Mouse (Mus musculus): Measurements from ENCODE around the gene Ttll2. TPM values are rescaled to one million over a fixed set of nuclear protein-coding genes. Genes with fewer than 3 reads are reported as not detected.
A peak's percentile ranks its signal among the peaks of the same experiment; 100 is the strongest.
"Not testable (repeated sequence)": the region's sequence is repeated elsewhere in the genome, so short reads cannot be mapped to it uniquely, and the experiment has no call there.

Gene Ttll2
- not detected in 2 replicates for polyA plus RNA-seq (2015; fragmentation: Nextera tagmentation; extraction: Ambion mirVana)

DNA sequence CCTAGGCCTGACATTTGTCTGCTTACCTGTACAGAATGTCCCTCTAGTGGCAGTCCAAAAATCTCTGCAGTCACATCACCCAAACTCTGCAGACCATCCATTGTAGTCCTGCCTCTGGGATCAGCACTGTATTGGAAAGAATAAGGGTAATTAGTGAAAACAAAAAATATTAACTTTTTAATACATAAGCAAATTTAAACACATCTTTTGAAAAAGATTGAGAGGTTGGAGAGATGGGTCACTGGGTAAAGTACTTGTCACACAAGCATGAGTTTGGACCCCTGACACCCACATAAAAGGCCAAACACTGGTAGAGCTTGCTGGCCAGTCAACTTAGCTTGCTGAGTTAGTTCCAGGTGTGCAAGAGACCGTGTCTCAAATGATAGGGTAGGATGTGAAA is at the start of gene Ttll2:
Gene Ttll2 (minus strand): TSS at position 101 of the 400 bp plus-strand sequence.
- H3K27ac ChIP-seq; H3K9ac ChIP-seq; H3K27me3 ChIP-seq; H3K36me3 ChIP-seq; H3K4me1 ChIP-seq; ATAC-seq (ENCODE audit: insufficient number of reproducible peaks, insufficient read depth, low FRiP score, low TSS enrichment, low read depth); H3K4me3 ChIP-seq; H3K4me2 ChIP-seq; H3K9me3 ChIP-seq: not testable (repeated sequence)
- WGBS, result 100% methylated on average over 1 of the region's 1 CpGs

DNA sequence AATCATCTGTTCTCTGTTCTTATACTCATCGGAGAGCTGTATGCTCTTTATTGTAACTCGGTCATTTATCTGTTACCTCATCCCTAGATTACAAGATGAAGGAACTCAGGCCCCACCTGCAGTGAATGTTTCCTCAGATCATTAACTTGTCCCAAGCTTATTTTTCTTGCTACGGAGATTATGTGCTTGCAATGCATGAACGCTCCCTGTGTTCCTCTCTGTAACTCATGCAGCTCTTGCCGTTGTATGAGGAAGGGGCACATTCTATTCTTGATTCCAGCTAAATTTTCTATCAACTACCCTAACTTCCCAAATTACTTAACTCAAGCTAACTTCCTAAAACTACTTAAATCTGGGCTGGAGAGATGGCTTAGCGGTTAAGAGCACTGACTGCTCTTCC is 47.3 kb upstream of the Ttll2 start:
- H3K36me3 ChIP-seq; H3K27ac ChIP-seq; H3K4me1 ChIP-seq; H3K27me3 ChIP-seq; H3K4me3 ChIP-seq; ATAC-seq (ENCODE audit: insufficient number of reproducible peaks, insufficient read depth, low FRiP score, low TSS enrichment, low read depth); H3K4me2 ChIP-seq; H3K9me3 ChIP-seq; H3K9ac ChIP-seq: not testable (repeated sequence)
- WGBS, result 77% methylated on average over 6 of the region's 6 CpGs

DNA sequence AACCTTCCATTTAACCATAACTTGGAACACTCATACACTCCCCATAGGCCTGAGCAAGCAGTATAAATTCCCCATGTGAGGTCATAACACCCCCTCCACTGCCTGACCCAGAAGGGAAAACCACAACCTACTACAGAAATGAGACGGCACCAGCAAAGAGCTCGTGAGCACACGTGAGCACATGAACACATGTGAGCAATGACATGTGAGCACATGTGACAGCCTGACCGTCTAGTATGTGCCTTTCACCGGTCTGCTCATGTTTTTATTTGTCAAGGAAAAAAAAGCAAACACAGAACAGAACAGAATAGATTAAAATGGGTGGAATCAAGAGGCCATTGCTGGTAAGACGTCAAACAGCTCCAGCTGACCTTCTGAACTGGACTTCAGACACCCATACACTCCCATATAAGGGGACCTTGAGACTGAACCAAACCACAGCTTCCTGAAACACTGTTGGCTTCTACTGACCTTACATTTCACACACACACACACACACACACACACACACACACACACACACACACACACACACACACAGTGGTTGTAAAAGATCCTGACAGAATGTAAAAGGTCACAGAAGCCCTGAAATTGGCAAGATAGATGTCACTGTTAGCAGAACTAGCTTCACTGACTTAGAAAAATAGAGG is 45.8 kb upstream of the Ttll2 start:
- 86% methylated on average over 6 of the region's 6 CpGs for WGBS
- H3K4me1 ChIP-seq; H3K9me3 ChIP-seq; H3K4me3 ChIP-seq; H3K27me3 ChIP-seq; H3K36me3 ChIP-seq; H3K9ac ChIP-seq; ATAC-seq (ENCODE audit: insufficient number of reproducible peaks, insufficient read depth, low FRiP score, low TSS enrichment, low read depth); H3K4me2 ChIP-seq; H3K27ac ChIP-seq: not testable (repeated sequence)

DNA sequence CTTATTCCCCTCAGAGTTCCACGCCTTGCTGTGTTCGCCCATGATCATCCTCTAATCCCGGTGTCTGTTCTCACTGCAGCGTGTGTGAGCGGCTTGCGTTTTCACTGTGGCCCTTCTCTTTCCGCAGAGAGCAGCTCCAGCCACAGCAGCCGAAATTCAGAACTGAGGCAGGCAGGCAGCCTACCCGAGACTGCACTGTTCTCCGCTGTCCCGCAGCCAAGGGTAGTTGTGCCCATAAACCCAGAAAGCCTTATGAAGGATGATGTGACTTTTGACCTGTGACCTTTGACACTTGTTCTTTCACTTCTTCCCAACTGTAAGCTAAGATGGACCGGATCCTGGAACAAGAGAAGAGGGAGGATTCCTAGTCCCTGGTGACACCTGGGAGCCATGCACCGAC is 44.6 kb upstream of the Ttll2 start:
- not testable (repeated sequence) for H3K9ac ChIP-seq; H3K4me3 ChIP-seq; ATAC-seq (ENCODE audit: insufficient number of reproducible peaks, insufficient read depth, low FRiP score, low TSS enrichment, low read depth); H3K9me3 ChIP-seq; H3K4me1 ChIP-seq; H3K27me3 ChIP-seq; H3K4me2 ChIP-seq; H3K36me3 ChIP-seq; H3K27ac ChIP-seq
- 87% methylated on average over 13 of the region's 13 CpGs for WGBS

DNA sequence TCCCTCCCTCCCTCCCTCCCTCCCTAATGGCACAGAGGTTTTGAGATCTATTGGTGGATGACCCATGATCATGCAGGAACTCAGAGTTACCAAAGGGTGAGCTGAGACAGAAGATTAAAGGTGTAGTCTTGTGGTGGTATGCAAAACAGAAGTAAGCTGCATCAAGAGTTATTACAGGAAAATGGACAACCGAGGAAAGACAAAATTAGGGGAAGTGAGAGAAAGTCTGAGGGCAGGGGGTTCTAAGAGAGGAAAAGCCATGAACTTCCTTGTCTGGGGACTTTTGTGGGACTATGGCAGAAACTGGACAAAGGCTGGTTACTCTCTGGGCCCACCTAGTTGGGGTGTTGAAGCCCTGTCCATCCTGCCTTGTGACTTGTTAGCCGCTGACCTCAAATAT is 43.8 kb upstream of the Ttll2 start:
- ATAC-seq (ENCODE audit: insufficient number of reproducible peaks, insufficient read depth, low FRiP score, low TSS enrichment, low read depth); H3K36me3 ChIP-seq; H3K27ac ChIP-seq; H3K9ac ChIP-seq; H3K4me2 ChIP-seq; H3K4me1 ChIP-seq; H3K27me3 ChIP-seq; H3K9me3 ChIP-seq; H3K4me3 ChIP-seq: not testable (repeated sequence)
- WGBS, result no CpG with 5 or more reads among the region's 2 CpGs

DNA sequence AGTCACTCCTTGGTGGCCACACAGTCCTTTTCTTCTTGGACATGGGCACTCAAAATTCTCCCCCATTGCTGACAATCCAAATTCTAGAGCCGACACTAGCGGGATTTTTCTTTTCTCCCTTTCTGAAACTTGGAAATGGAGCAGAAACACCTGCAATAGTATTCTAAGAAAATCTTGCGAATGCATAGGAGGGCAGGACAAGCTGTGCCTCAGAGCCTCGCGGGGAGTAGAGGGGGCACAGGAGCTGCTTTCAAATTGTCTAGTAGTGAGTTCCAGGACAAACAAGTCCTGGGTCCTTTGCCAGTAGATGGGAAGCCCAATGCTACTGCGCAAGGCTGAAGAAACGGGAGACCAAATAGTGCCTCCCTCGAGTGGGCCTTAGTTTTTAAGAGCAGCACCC is 43.2 kb upstream of the Ttll2 start:
- WGBS, result 92% methylated on average over 8 of the region's 8 CpGs
- not testable (repeated sequence) for H3K4me2 ChIP-seq; H3K4me1 ChIP-seq; H3K27me3 ChIP-seq; H3K9me3 ChIP-seq; H3K36me3 ChIP-seq; H3K27ac ChIP-seq; H3K4me3 ChIP-seq; ATAC-seq (ENCODE audit: insufficient number of reproducible peaks, insufficient read depth, low FRiP score, low TSS enrichment, low read depth); H3K9ac ChIP-seq

DNA sequence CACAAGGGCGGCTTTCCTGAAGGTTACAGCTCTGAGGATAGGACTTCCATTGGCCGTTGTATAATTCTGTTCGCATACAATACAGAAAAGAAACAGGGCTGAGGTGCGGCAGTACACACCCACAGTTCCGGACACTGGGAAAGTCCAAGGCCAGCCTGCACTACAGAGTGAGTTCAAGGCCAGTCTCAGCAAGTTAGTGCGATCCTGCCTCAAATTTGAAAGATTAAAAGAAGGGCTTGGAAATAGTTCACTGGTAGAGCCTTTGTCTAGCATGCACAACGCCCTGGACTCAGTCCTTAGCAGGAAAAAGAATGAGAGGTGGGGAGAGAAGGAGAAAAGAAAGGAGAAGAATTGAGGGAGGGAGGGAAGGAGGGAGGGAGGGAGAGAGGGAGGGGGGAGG is 42.6 kb upstream of the Ttll2 start:
- not testable (repeated sequence) for H3K36me3 ChIP-seq; H3K27me3 ChIP-seq; H3K9ac ChIP-seq; H3K27ac ChIP-seq; H3K4me1 ChIP-seq; H3K4me2 ChIP-seq; ATAC-seq (ENCODE audit: insufficient number of reproducible peaks, insufficient read depth, low FRiP score, low TSS enrichment, low read depth); H3K4me3 ChIP-seq; H3K9me3 ChIP-seq
- WGBS, result 92% methylated on average over 7 of the region's 7 CpGs

DNA sequence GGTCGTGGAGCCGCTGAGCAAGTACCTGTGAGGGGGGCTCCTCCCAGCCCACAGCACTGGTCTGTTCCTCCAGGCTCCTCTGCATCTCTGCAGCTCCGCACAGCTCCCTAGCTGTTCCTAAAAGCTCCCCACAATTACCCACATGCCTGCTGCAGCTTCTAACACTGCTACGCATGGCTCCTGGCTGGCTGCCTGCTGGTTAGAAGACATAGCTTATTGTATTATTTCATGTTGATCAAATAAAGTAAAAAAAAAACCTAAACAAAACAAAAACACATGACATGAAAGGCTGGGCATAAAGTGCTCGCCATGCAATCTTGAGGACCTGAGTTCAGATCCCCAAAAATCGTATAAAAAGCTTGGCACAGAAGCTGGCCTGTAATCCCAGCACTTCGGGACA is 37.4 kb upstream of the Ttll2 start:
- not testable (repeated sequence) for H3K4me1 ChIP-seq; H3K4me3 ChIP-seq; H3K9me3 ChIP-seq; ATAC-seq (ENCODE audit: insufficient number of reproducible peaks, insufficient read depth, low FRiP score, low TSS enrichment, low read depth); H3K36me3 ChIP-seq; H3K27me3 ChIP-seq; H3K27ac ChIP-seq; H3K9ac ChIP-seq; H3K4me2 ChIP-seq
- WGBS, result 50% methylated on average over 7 of the region's 7 CpGs

DNA sequence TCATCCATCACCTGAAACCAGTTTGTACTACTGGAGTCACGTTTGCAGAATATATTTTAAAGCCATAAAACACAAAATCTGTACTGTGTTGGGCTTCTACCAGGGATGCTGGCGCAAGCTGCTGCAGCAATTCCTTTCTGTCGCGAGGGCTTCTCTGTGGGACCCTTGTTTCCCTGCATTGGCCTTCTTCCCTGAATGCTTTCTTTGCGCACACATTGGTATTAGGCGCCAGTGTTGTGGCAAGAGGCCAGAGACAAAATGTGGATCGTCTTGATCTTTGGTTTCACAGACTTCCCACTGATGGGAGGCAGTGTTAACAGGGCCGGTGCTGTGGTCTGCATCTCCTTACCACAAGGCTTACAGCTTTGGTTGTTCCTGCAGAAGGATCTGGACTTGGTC is 36.5 kb upstream of the Ttll2 start:
- not testable (repeated sequence) for ATAC-seq (ENCODE audit: insufficient number of reproducible peaks, insufficient read depth, low FRiP score, low TSS enrichment, low read depth)

DNA sequence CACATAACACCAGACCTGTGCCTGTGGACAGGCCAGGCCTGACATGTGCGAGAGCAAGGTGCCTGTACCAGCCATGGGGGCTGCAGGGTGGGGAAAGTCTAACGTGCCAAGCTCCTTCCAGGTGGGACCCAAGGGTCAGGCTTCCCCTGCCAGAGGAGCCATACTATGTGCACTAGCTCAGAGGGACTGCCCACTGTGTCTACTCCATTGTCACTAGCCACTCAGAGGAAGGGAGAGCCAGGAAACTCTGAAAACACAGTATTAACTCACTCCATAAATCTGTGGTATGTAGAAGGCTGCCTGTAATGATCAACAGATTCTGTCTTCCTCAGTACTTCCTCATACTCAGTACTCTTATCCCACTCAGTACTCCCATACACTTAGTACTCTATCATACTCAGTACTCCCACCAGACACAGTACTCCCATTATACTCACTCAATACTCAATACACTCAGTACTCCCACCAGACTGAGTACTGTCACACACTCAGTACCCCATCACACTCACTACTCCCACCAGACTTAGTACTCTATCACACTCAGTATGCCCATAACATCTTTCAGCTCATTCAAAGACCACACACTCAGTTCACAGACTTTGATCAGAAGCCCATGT is 36.0 kb upstream of the Ttll2 start:
- H3K4me3 ChIP-seq, H3K4me2 ChIP-seq, H3K9me3 ChIP-seq, H3K9ac ChIP-seq, H3K27me3 ChIP-seq, H3K36me3 ChIP-seq, H3K27ac ChIP-seq, H3K4me1 ChIP-seq: not testable (repeated sequence)
- no CpG with 5 or more reads among the region's 2 CpGs for WGBS
- ATAC-seq (ENCODE audit: insufficient number of reproducible peaks, insufficient read depth, low FRiP score, low TSS enrichment, low read depth), result peak; percentile 39; the same call in 1 of the 2 replicates

More for the DNA sequence above, 36.5 kb upstream of the Ttll2 start:
- H3K9me3 ChIP-seq, H3K4me2 ChIP-seq, H3K27me3 ChIP-seq, H3K9ac ChIP-seq, H3K4me3 ChIP-seq, H3K27ac ChIP-seq, H3K36me3 ChIP-seq, H3K4me1 ChIP-seq: not testable (repeated sequence)
- 65% methylated on average over 8 of the region's 8 CpGs for WGBS

DNA sequence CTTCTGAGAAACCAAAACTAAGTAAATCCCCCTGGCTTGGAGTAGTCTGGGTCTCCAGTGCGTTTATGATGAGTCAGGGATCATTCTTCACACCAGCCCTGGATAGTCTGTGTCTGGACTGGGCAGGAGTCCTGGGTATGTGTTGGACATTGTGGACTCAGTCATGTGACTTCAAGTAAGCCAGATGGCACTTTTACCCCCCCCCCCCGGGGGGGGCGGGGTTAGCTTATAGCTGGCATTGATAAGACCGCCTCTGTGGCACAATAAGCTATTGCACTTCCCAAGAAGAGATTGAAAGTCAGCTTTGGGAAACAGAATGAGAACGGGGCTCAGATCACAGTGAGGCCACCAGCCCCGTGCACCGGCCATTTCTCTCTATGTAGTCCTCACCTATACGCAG is 33.5 kb upstream of the Ttll2 start:
- not testable (repeated sequence) for ATAC-seq (ENCODE audit: insufficient number of reproducible peaks, insufficient read depth, low FRiP score, low TSS enrichment, low read depth); H3K4me3 ChIP-seq; H3K4me2 ChIP-seq; H3K27me3 ChIP-seq; H3K9ac ChIP-seq; H3K36me3 ChIP-seq; H3K27ac ChIP-seq; H3K4me1 ChIP-seq; H3K9me3 ChIP-seq
- WGBS, result 67% methylated on average over 8 of the region's 8 CpGs

DNA sequence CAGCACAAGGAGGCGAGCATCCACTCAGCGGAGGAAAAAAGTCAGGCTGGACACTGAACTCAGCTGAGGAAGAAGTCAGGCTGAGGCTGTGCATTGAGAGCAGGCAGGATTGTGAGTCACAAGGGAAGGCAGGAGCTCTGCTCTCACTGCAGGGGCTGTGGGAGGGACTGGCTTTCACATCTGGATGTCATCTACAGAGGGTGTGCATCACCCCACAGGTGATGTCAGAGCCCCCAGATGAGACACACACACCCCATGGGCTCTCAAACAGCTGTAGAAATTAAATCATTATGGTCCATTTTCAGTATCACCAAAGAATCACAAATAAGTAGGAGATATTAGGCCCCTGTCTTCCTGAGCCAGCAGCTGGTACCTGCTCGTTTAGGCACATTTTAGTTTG is 32.9 kb upstream of the Ttll2 start, which contains the start of gene Unc93a2:
Gene Unc93a2 (minus strand): TSS at position 101 of the 400 bp plus-strand sequence.
- H3K36me3 ChIP-seq; H3K4me1 ChIP-seq; H3K4me3 ChIP-seq; ATAC-seq (ENCODE audit: insufficient number of reproducible peaks, insufficient read depth, low FRiP score, low TSS enrichment, low read depth); H3K27ac ChIP-seq; H3K4me2 ChIP-seq; H3K9me3 ChIP-seq; H3K27me3 ChIP-seq; H3K9ac ChIP-seq: not testable (repeated sequence)
- 68% methylated on average over 3 of the region's 3 CpGs for WGBS
